Mouse (Mus musculus) testis, adult 2 months (tissue): Measurements from ENCODE around the gene Arsg. TPM values are rescaled to one million over a fixed set of nuclear protein-coding genes. Genes with fewer than 3 reads are reported as not detected.

ENCODE experiments used
- H3K27ac ChIP-seq: fragments of 200-500 bp; 2 replicates; pipeline ENCODE4 v1.5.1; 2012; ENCODE audit warnings: low read depth, low read length; ENCODE audit not compliant: control insufficient read depth, insufficient read depth
- H3K27me3 ChIP-seq: fragments of 200-500 bp; 2 replicates; pipeline ENCODE4 v1.6.1; 2012; ENCODE audit warnings: mild to moderate bottlenecking, low read length, moderate library complexity; ENCODE audit not compliant: control insufficient read depth, insufficient read depth
- H3K36me3 ChIP-seq: fragments of 200-500 bp; 2 replicates; pipeline ENCODE4 v1.6.1; 2012; ENCODE audit warnings: mild to moderate bottlenecking, low read length; ENCODE audit not compliant: control insufficient read depth, insufficient read depth
- H3K4me1 ChIP-seq: fragments of 200-500 bp; 2 replicates; pipeline ENCODE4 v1.6.1; 2012; ENCODE audit warnings: low read length; ENCODE audit not compliant: control insufficient read depth, insufficient read depth
- H3K4me3 ChIP-seq: fragments of 200-500 bp; 2 replicates; pipeline ENCODE4 v1.5.1; 2012; ENCODE audit warnings: low read depth, mild to moderate bottlenecking, low read length, moderate library complexity, mixed read lengths; ENCODE audit not compliant: control insufficient read depth
- CTCF ChIP-seq: fragments of 200-500 bp; IDR thresholded peaks from 2 replicates; pipeline ENCODE4 v1.5.1; 2012; ENCODE audit warnings: low read depth, mild to moderate bottlenecking, inconsistent platforms, low read length, moderate library complexity; ENCODE audit not compliant: control insufficient read depth, insufficient read depth, insufficient replicate concordance
- POLR2A ChIP-seq: fragments of 200-500 bp; IDR thresholded peaks from 2 replicates; pipeline ENCODE4 v1.6.1; 2012; ENCODE audit warnings: low read depth, mild to moderate bottlenecking, inconsistent platforms, low read length, moderate library complexity; ENCODE audit not compliant: control insufficient read depth
- polyA plus RNA-seq: library from polyadenylated mRNA; depleted of rRNA; stranded (reverse); fragments of >200 nt; gene quantifications from 2 replicates; pipeline ENCODE4 v1.2.3, GENCODE M21; 2012

Gene Arsg
- polyA plus RNA-seq, 1 experiment, result 3.1 TPM

DNA sequence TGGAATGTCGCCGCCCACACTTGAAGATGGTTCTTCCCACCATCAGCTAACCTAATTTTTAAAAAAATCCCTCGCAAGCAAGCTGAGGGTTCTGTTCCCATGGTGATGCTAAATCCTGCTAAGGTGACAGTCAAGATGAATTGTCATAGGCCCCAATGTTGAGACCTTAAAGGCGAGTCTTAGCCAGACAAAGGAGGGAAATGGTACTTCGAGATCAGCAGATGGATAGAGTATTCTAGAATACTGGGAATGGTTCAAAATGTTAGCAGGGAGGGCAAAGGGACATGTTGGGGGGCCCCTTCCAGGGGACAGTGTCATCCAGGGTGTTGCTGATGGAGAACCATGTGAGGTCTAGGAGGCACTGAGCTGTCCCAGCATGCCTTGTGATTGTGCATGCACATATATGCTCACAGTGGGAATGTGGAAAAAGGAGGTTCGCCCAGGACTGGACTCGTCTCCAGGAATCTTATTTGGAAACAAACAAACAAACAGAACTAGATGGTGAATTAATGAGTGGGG is 23.4 kb downstream of the Arsg start:
- no peaks in the 10 kb centered on the region for H3K27me3 ChIP-seq
- no peak for TF ChIP-seq CTCF
- TF ChIP-seq POLR2A, result no peak
- no peaks in the 10 kb centered on the region for H3K36me3 ChIP-seq
- no peak overlapping the region for H3K4me3 ChIP-seq
- peaks cover 2% of the 10 kb centered on the region; the same call in 1 of the 2 replicates for H3K4me1 ChIP-seq
- no peak overlapping the region for H3K27ac ChIP-seq

GRCm38 (mm10) chr11:109496996-109497714 is 24.0 kb downstream of the Arsg start:
- Histone ChIP-seq H3K27ac (no peak overlapping the region), H3K4me1 (peaks cover 2% of the 10 kb centered on the region; the same call in 1 of the 2 replicates), H3K4me3 (no peak overlapping the region), H3K36me3 (no peaks in the 10 kb centered on the region), H3K27me3 (no peaks in the 10 kb centered on the region)
- no peak for TF ChIP-seq POLR2A
- no peak for TF ChIP-seq CTCF

DNA sequence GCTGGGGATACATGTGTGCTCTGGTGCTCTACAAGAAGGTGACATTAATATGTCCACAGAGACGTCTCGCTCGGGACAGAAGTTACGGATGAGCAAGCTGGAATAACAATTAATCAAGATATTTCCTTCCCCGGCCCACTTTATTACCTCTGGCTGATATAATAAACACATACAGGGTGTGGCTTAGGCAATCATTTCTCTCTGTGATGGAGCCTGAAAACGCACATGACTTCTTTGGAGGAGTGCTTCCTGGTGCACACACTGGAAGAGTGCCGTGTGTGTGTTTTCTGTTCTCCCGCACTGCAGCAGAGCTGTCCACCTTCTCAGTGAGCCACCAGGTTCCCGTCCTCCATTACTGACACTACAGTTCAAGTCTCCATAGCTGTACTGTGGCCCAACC is 24.8 kb downstream of the Arsg start:
- H3K27ac ChIP-seq, result no peak overlapping the region
- TF ChIP-seq POLR2A (no peak), CTCF (no peak)
- H3K27me3 ChIP-seq, result no peaks in the 10 kb centered on the region
- H3K4me3 ChIP-seq, result no peak overlapping the region
- peaks cover 2% of the 10 kb centered on the region; the same call in 1 of the 2 replicates for H3K4me1 ChIP-seq
- H3K36me3 ChIP-seq, result no peaks in the 10 kb centered on the region

- no peaks in the 10 kb centered on the region for H3K27me3 ChIP-seq
- TF ChIP-seq CTCF, result no peak
- TF ChIP-seq POLR2A, result no peak
- peaks cover 2% of the 10 kb centered on the region; the same call in 1 of the 2 replicates for H3K4me1 ChIP-seq
- H3K27ac ChIP-seq, result no peak overlapping the region
- no peak overlapping the region for H3K4me3 ChIP-seq
- no peaks in the 10 kb centered on the region for H3K36me3 ChIP-seq
Observed at GRCm38 (mm10) chr11:109500206-109500605, 27.0 kb downstream of the Arsg start.

DNA sequence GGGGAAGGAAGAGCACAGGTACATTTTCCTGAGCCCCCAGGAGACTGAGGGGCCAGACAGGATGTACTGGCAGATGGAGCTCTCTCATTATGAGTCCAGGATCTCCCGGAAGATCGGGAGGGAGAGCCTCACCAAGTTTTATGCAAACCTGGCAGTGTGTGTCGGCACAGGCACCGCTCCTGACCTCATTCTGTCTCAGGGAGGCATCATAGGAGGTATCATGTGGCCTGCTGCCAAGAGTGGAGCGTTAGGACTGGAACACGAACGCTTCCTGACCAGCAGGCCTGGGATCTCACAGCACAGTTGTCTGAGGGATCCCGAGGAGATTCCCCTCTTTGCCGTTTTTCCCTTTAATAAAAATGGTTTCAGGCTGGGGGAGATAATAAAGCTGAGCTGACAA is 31.8 kb downstream of the Arsg start:
- no peak overlapping the region for H3K27ac ChIP-seq
- H3K4me3 ChIP-seq, result peak overlapping the region; percentile 27
- H3K4me1 ChIP-seq, result peaks cover 10% of the 10 kb centered on the region
- TF ChIP-seq CTCF (no peak), POLR2A (no peak)
- no peaks in the 10 kb centered on the region for H3K36me3 ChIP-seq
- H3K27me3 ChIP-seq, result no peaks in the 10 kb centered on the region

GRCm38 (mm10) chr11:109505823-109506222 is 32.6 kb downstream of the Arsg start:
- Histone ChIP-seq H3K4me3 (no peak overlapping the region), H3K27me3 (no peaks in the 10 kb centered on the region), H3K4me1 (peaks cover 10% of the 10 kb centered on the region), H3K36me3 (no peaks in the 10 kb centered on the region), H3K27ac (no peak overlapping the region)
- no peak for TF ChIP-seq CTCF
- no peak for TF ChIP-seq POLR2A

DNA sequence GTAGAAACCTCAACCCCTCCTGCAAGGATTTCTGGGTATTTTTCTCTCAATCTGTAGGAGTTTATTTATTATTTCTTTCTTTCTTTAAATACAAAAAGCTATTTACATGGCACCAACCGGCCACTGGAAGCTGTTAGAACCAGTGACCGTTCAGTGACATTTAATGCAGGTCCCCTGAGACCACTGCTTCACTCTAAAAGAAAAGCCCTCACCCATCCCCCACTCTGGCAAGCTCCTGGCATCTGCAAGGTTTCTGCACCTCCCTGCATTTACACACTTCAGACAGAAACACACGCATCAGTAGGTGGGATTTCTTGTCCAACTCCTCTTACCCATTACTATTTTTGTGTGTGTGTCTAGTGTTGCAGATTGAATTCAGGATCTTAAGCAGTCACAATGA is 33.9 kb downstream of the Arsg start:
- Histone ChIP-seq H3K27me3 (no peaks in the 10 kb centered on the region), H3K36me3 (no peaks in the 10 kb centered on the region), H3K4me1 (peaks cover 10% of the 10 kb centered on the region), H3K27ac (no peak overlapping the region), H3K4me3 (no peak overlapping the region)
- TF ChIP-seq POLR2A, result no peak
